Mouse (Mus musculus): ENCODE results near the gene Krt14. TPM values are rescaled to one million over a fixed set of nuclear protein-coding genes. Genes with fewer than 3 reads are reported as not detected.

Krt14 gene
- polyA plus RNA-seq, 1 experiment, result 9.9 TPM

- no peaks in the 10 kb centered on the region for H3K36me3 ChIP-seq (ENCODE audit: control insufficient read depth, insufficient read depth)
- H3K4me2 ChIP-seq (ENCODE audit: low read depth), result no peak overlapping the region
- H3K4me3 ChIP-seq, result no peak overlapping the region
- H3K27me3 ChIP-seq (ENCODE audit: control insufficient read depth, insufficient read depth, insufficient read length), result no peaks in the 10 kb centered on the region
- TF ChIP-seq CEBPB (IDR thresholded peaks at IDR 0.05; ENCODE audit: insufficient read depth, poor library complexity, severe bottlenecking) (no peak), MYOD1 (IDR thresholded peaks at IDR 0.05; ENCODE audit: control insufficient read depth in 1 of 3, insufficient read length in 2 of 3, low read depth in 2 of 3) (no peak), E2F4 (IDR thresholded peaks at IDR 0.05; ENCODE audit: insufficient read depth) (no peak), TCF3 (IDR thresholded peaks at IDR 0.05; ENCODE audit: insufficient read length, low read depth) (no peak)
- H3ac ChIP-seq (ENCODE audit: control insufficient read depth, insufficient read length), result no peak overlapping the region
- no peaks in the 10 kb centered on the region for H3K79me2 ChIP-seq (ENCODE audit: control insufficient read depth, insufficient read depth)
Measured at GRCm38 (mm10) chr11:100157331-100157730, 50.0 kb downstream of the Krt14 start.

DNA sequence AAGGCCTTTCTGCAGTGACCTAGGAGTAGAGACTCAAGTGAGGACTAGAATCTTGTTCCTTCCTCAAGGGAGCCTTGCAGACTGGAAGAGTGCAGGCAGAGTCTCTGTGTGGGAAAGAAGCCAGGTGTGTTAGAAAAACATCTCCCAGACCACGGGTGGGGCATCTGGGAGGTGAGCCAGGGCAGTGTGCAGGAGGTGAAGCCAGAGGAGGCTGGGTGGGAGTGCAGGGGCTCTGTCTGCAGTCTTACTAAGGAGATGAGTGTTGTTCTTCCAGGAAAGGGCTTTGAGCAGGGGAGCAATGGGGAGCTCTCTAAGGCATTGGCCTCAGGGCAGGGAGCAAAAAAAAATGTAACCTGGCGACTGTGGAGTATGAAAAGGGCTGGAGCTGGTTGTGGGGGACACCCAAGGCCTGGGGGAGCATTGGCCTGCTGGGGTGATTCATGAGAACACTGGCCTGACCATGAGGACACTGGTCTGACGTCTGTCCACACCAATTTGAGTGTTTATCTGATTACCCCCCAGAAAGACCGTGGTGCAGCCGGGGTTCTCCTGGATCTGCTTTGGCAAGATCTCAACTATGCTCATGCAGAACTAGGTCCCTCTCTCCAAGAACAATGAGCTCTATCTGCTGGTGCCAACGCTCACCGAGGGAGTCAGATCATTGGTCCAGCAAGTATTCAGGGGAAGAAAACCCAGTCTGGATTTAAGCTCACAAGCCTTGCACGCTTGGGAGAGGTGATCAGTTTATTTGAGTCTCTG is 51.7 kb downstream of the Krt14 start:
- no peaks in the 10 kb centered on the region for H3K36me3 ChIP-seq (ENCODE audit: control insufficient read depth, insufficient read depth)
- no peak overlapping the region for H3ac ChIP-seq (ENCODE audit: control insufficient read depth, insufficient read length)
- no peaks in the 10 kb centered on the region for H3K27me3 ChIP-seq (ENCODE audit: control insufficient read depth, insufficient read depth, insufficient read length)
- H3K4me2 ChIP-seq (ENCODE audit: low read depth), result no peak overlapping the region
- H3K4me3 ChIP-seq, result no peak overlapping the region
- H3K79me2 ChIP-seq (ENCODE audit: control insufficient read depth, insufficient read depth), result no peaks in the 10 kb centered on the region
- TF ChIP-seq POLR2A (IDR thresholded peaks at IDR 0.05; ENCODE audit: insufficient read length, low read depth) (no peak), MYOG (IDR thresholded peaks at IDR 0.05; ENCODE audit: control insufficient read depth in 1 of 3, insufficient read depth in 1 of 3, insufficient read length in 2 of 3, low read depth in 2 of 3) (no peak), E2F4 (IDR thresholded peaks at IDR 0.05; ENCODE audit: insufficient read depth) (no peak), POLR2AphosphoS2 (IDR thresholded peaks at IDR 0.05; ENCODE audit: insufficient read length, low read depth) (no peak), MAX (IDR thresholded peaks at IDR 0.05; ENCODE audit: low read depth) (no peak), TCF12 (IDR thresholded peaks at IDR 0.05; ENCODE audit: insufficient read depth, poor library complexity, severe bottlenecking) (no peak), TCF3 (IDR thresholded peaks at IDR 0.05; ENCODE audit: insufficient read length, low read depth) (no peak), SRF (IDR thresholded peaks at IDR 0.05; ENCODE audit: control insufficient read depth, insufficient read length, low read depth) (no peak), REST (IDR thresholded peaks at IDR 0.05; ENCODE audit: insufficient read depth, insufficient read length) (no peak), USF1 (IDR thresholded peaks at IDR 0.05; ENCODE audit: low read depth) (no peak), MYOD1 (IDR thresholded peaks at IDR 0.05; ENCODE audit: control insufficient read depth in 1 of 3, insufficient read length in 2 of 3, low read depth in 2 of 3) (no peak), CEBPB (IDR thresholded peaks at IDR 0.05; ENCODE audit: insufficient read depth, poor library complexity, severe bottlenecking) (no peak)

Other genes starting within 250 kb of the Krt14 start
- not detected for gene Krtap29-1, start 228.5 kb downstream of the Krt14 start, polyA plus RNA-seq (2012; fragmentation: generic; extraction: Trizol)
- gene Krtap16-1, start 221.0 kb downstream of the Krt14 start, polyA plus RNA-seq (2012; fragmentation: generic; extraction: Trizol), result not detected
- not detected for gene Krtap17-1, start 213.6 kb downstream of the Krt14 start, polyA plus RNA-seq (2012; fragmentation: generic; extraction: Trizol)
- gene Krt33a, start 191.3 kb downstream of the Krt14 start, polyA plus RNA-seq (2012; fragmentation: generic; extraction: Trizol), result not detected
- gene Krt33b, start 177.7 kb downstream of the Krt14 start, polyA plus RNA-seq (2012; fragmentation: generic; extraction: Trizol), result 0.06 TPM
- gene Krt34, start 166.0 kb downstream of the Krt14 start, polyA plus RNA-seq (2012; fragmentation: generic; extraction: Trizol), result not detected
- gene Krt31, start 157.0 kb downstream of the Krt14 start, polyA plus RNA-seq (2012; fragmentation: generic; extraction: Trizol), result 0.89 TPM
- gene Krt32, start 119.3 kb downstream of the Krt14 start, polyA plus RNA-seq (2012; fragmentation: generic; extraction: Trizol), result not detected
- not detected for gene Krt35, start 111.3 kb downstream of the Krt14 start, polyA plus RNA-seq (2012; fragmentation: generic; extraction: Trizol)
- not detected for gene Krt36, start 101.9 kb downstream of the Krt14 start, polyA plus RNA-seq (2012; fragmentation: generic; extraction: Trizol)
- 2.9 TPM for gene Krt13, start 86.0 kb downstream of the Krt14 start, polyA plus RNA-seq (2012; fragmentation: generic; extraction: Trizol)
- 0.02 TPM for gene Krt15, start 71.6 kb downstream of the Krt14 start, polyA plus RNA-seq (2012; fragmentation: generic; extraction: Trizol)
- 0.85 TPM for gene Krt19, start 58.9 kb downstream of the Krt14 start, polyA plus RNA-seq (2012; fragmentation: generic; extraction: Trizol)
- not detected for gene Krt9, start 14.3 kb downstream of the Krt14 start, polyA plus RNA-seq (2012; fragmentation: generic; extraction: Trizol)
- 0.10 TPM for gene Krt16, start 41.4 kb upstream of the Krt14 start, polyA plus RNA-seq (2012; fragmentation: generic; extraction: Trizol)
- gene Krt17, start 53.5 kb upstream of the Krt14 start, polyA plus RNA-seq (2012; fragmentation: generic; extraction: Trizol), result not detected
- not detected for gene Krt42, start 62.3 kb upstream of the Krt14 start, polyA plus RNA-seq (2012; fragmentation: generic; extraction: Trizol)
- 1,731 TPM for gene Eif1, start 112.3 kb upstream of the Krt14 start, polyA plus RNA-seq (2012; fragmentation: generic; extraction: Trizol)
- not detected for gene Gast, start 126.9 kb upstream of the Krt14 start, polyA plus RNA-seq (2012; fragmentation: generic; extraction: Trizol)
- 1.0 TPM for gene Hap1, start 148.6 kb upstream of the Krt14 start, polyA plus RNA-seq (2012; fragmentation: generic; extraction: Trizol)
- 161 TPM for gene Jup, start 190.2 kb upstream of the Krt14 start, polyA plus RNA-seq (2012; fragmentation: generic; extraction: Trizol)
- 115 TPM for gene P3h4, start 207.3 kb upstream of the Krt14 start, polyA plus RNA-seq (2012; fragmentation: generic; extraction: Trizol)
- gene Fkbp10, start 208.1 kb upstream of the Krt14 start, polyA plus RNA-seq (2012; fragmentation: generic; extraction: Trizol), result 162 TPM
- 47.6 TPM for gene Nt5c3b, start 234.3 kb upstream of the Krt14 start, polyA plus RNA-seq (2012; fragmentation: generic; extraction: Trizol)
- 0.20 TPM for gene Klhl10, start 234.4 kb upstream of the Krt14 start, polyA plus RNA-seq (2012; fragmentation: generic; extraction: Trizol)